Mouse (Mus musculus) liver, embryonic 14.5 days (tissue): ENCODE data around the gene Pcp4. TPM values are rescaled to one million over a fixed set of nuclear protein-coding genes. Genes with fewer than 3 reads are reported as not detected.
A peak's percentile ranks its signal among the peaks of the same experiment; 100 is the strongest.

Experiments used
- ATAC-seq: fragments of 200-750 bp; cut with Nextera tagmentation; 2 replicates; pipeline ENCODE4 v1.8.0; 2017; ENCODE audit warnings: moderate number of reproducible peaks, mild to moderate bottlenecking, moderate library complexity; ENCODE audit not compliant: insufficient read depth
- DNase-seq, 3 experiments: peaks; one replicate each; pipeline ENCODE4 v3.0.0-alpha.2; 2012 to 2013; ENCODE audit warnings: low read depth in 3 of 3, low spot score in 3 of 3
- H3K27ac ChIP-seq: fragments of 300-500 bp; sonication (generic); 2 replicates; pipeline ENCODE4 v1.5.1; 2014; ENCODE audit warnings: moderate library complexity, mild to moderate bottlenecking, control low read depth, inconsistent platforms
- H3K27me3 ChIP-seq: fragments of 300-500 bp; sonication (generic); 2 replicates; pipeline ENCODE4 v1.6.1; 2014; ENCODE audit warnings: mild to moderate bottlenecking, low read length, moderate library complexity; ENCODE audit not compliant: control insufficient read depth, insufficient read depth
- H3K36me3 ChIP-seq: fragments of 300-500 bp; sonication (generic); replicated peaks from 2 replicates; pipeline ENCODE4 v1.6.1; 2014; ENCODE audit warnings: low read depth; ENCODE audit not compliant: control insufficient read depth, insufficient read depth
- H3K4me1 ChIP-seq, 2 experiments: fragments of 200-500 bp in 1 of 2; fragments of 300-500 bp in 1 of 2; sonication (generic) in 1 of 2; replicated peaks; 2 replicates each; pipeline ENCODE4 v1.6.1; 2012 to 2014; ENCODE audit warnings: antibody characterized with exemption in 1 of 2, inconsistent platforms in 1 of 2, low read length in 1 of 2; ENCODE audit not compliant: control insufficient read depth in 2 of 2, insufficient read depth in 2 of 2
- H3K4me2 ChIP-seq: fragments of 300-500 bp; sonication (generic); 2 replicates; pipeline ENCODE4 v1.6.1; 2014; ENCODE audit warnings: low read depth, mild to moderate bottlenecking, control low read depth, moderate library complexity
- H3K4me3 ChIP-seq, 2 experiments: fragments of 200-500 bp in 1 of 2; fragments of 300-500 bp in 1 of 2; sonication (generic) in 1 of 2; 2 replicates each; pipeline ENCODE4 v1.5.1; 2012 to 2014; ENCODE audit warnings: low read depth in 2 of 2, low read length in 2 of 2, mild to moderate bottlenecking in 2 of 2, control low read depth in 1 of 2, inconsistent platforms in 1 of 2, moderate library complexity in 1 of 2; ENCODE audit not compliant: insufficient read depth in 1 of 2
- H3K9ac ChIP-seq: fragments of 300-500 bp; sonication (generic); replicated peaks from 2 replicates; pipeline ENCODE4 v1.6.1; 2014; ENCODE audit warnings: mild to moderate bottlenecking, control low read depth, moderate library complexity
- H3K9me3 ChIP-seq: fragments of 300-500 bp; sonication (generic); 2 replicates; pipeline ENCODE4 v1.6.1; 2016; ENCODE audit warnings: low read length, mixed read lengths; ENCODE audit not compliant: control insufficient read depth
- CTCF ChIP-seq: IDR thresholded peaks from 2 replicates; pipeline ENCODE4 v1.5.1; 2016; ENCODE audit warnings: antibody characterized with exemption, low read depth, control low read depth
- EP300 ChIP-seq: IDR thresholded peaks from 2 replicates; pipeline ENCODE4 v1.6.1; 2016; ENCODE audit warnings: antibody characterized with exemption, low read depth
- whole genome bisulfite sequencing: fragments of 180-500 bp; shearing (Covaris S2); extraction: QIAGEN DNeasy Blood & Tissue Kit; methylation state at CpG from one replicate; pipeline ENCODE4 v1.1.7; 2014; ENCODE audit not compliant: insufficient replicate concordance; 5-methylcytosine and 5-hydroxymethylcytosine counted together
- polyA plus RNA-seq, 2 experiments: library from polyadenylated mRNA; depleted of rRNA in 1 of 2; stranded (reverse) in 1 of 2; unstranded in 1 of 2; fragments of >200 nt; fragmentation: Nextera tagmentation in 1 of 2; extraction: Ambion mirVana in 1 of 2; gene quantifications; 2 replicates each; pipeline versions ENCODE4 v1.2.1 to v1.2.3; 2012 to 2014

The Pcp4 gene
- polyA plus RNA-seq, 2 experiments = 0.18 TPM; not detected in 1

GRCm38 (mm10) chr16:96468011-96468410 is 605 bp downstream of the Pcp4 start:
- ATAC-seq = no peak
- WGBS = 54% methylated on average over 4 of the region's 4 CpGs
- H3K36me3 ChIP-seq = no peaks in the 10 kb centered on the region
- no peak overlapping the region for H3K4me3 ChIP-seq
- H3K4me1 ChIP-seq = no peaks in the 10 kb centered on the region
- no peak for TF ChIP-seq EP300
- no peak for TF ChIP-seq CTCF
- no peaks in the 10 kb centered on the region for H3K9me3 ChIP-seq
- no peak overlapping the region for H3K4me2 ChIP-seq
- H3K9ac ChIP-seq = no peak overlapping the region
- H3K27me3 ChIP-seq = no peaks in the 10 kb centered on the region
- DNase-seq = no peak
- no peak overlapping the region for H3K27ac ChIP-seq

- DNase-seq (no peak), ATAC-seq (no peak)
- H3K4me3 ChIP-seq = no peak overlapping the region
- no peak overlapping the region for H3K4me2 ChIP-seq
- H3K9me3 ChIP-seq = no peaks in the 10 kb centered on the region
- no peaks in the 10 kb centered on the region for H3K27me3 ChIP-seq
- H3K4me1 ChIP-seq = no peaks in the 10 kb centered on the region
- H3K27ac ChIP-seq = no peak overlapping the region
- no peak overlapping the region for H3K9ac ChIP-seq
- WGBS = 56% methylated on average over 4 of the region's 4 CpGs
- no peak for TF ChIP-seq EP300
- no peak for TF ChIP-seq CTCF
- no peaks in the 10 kb centered on the region for H3K36me3 ChIP-seq
Measured at GRCm38 (mm10) chr16:96468698-96469097, 1.3 kb downstream of the Pcp4 start.

DNA sequence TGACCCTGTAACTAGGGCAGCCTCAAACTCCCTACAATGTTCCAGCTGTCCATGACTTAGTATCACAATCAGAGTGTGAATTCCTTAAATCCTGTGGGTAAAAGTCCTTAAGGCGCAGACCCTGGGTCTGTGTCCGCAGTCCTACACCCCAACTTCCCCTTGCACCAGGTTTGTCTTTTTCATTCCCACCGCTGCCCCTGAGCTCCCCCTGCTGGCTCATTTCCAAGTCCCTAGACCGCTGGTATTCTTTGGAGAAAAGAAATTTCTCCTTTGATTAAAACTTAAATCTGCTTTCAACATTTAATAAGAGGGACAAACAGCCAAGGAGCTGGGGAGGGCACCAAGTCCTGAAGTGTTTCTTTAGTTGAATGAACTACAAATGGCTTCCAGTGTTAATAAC is 2.2 kb downstream of the Pcp4 start:
- H3K4me3 ChIP-seq = no peak overlapping the region
- no peak for ATAC-seq
- no peak overlapping the region for H3K4me2 ChIP-seq
- H3K27me3 ChIP-seq = no peaks in the 10 kb centered on the region
- no peak overlapping the region for H3K27ac ChIP-seq
- no peaks in the 10 kb centered on the region for H3K36me3 ChIP-seq
- H3K9me3 ChIP-seq = no peaks in the 10 kb centered on the region
- WGBS = 13% methylated on average over 4 of the region's 4 CpGs
- H3K9ac ChIP-seq = no peak overlapping the region
- H3K4me1 ChIP-seq = no peaks in the 10 kb centered on the region
- no peak for TF ChIP-seq EP300
- TF ChIP-seq CTCF = peak; percentile 51
- DNase-seq = no peak

DNA sequence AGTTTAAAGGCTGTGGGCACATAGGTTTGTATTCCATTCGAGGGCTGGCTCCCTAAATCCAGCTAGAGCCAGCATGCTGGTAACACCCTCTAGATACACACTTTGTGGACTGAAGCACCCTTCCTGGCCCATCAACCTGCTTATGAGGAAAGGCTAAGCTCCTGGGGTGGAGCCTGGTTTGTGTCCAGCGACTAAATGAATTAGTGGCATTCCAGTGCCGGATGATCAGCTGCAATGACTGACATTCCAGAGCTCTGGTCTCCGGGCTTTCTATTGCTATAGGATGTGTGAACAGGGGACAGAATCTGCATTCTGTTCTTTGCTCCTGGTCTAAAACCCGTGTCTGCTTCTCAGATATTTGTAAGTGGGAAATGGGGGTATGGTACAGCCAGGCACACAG is 5.0 kb downstream of the Pcp4 start:
- Histone ChIP-seq H3K27ac (no peak overlapping the region), H3K4me3 (no peak overlapping the region), H3K9me3 (no peaks in the 10 kb centered on the region), H3K27me3 (no peaks in the 10 kb centered on the region), H3K9ac (no peak overlapping the region), H3K4me2 (no peak overlapping the region), H3K4me1 (no peaks in the 10 kb centered on the region), H3K36me3 (no peaks in the 10 kb centered on the region)
- ATAC-seq (no peak), DNase-seq (no peak)
- TF ChIP-seq CTCF = no peak
- TF ChIP-seq EP300 = no peak
- 44% methylated on average over 5 of the region's 5 CpGs for WGBS

GRCm38 (mm10) chr16:96472816-96473215 is 5.4 kb downstream of the Pcp4 start:
- DNase-seq = no peak
- no peak overlapping the region for H3K4me2 ChIP-seq
- no peak for ATAC-seq

GRCm38 (mm10) chr16:96474185-96474584 is 6.8 kb downstream of the Pcp4 start:
- ATAC-seq = no peak
- Histone ChIP-seq H3K27me3 (no peaks in the 10 kb centered on the region), H3K4me1 (no peaks in the 10 kb centered on the region), H3K4me3 (no peak overlapping the region), H3K36me3 (no peaks in the 10 kb centered on the region), H3K9me3 (no peaks in the 10 kb centered on the region), H3K9ac (no peak overlapping the region), H3K4me2 (no peak overlapping the region), H3K27ac (no peak overlapping the region)
- TF ChIP-seq EP300 (no peak), CTCF (no peak)
- DNase-seq = no peak
- 38% methylated on average over 3 of the region's 3 CpGs for WGBS

More at GRCm38 (mm10) chr16:96472816-96473215, 5.4 kb downstream of the Pcp4 start:
- H3K9ac ChIP-seq = no peak overlapping the region
- no peaks in the 10 kb centered on the region for H3K4me1 ChIP-seq
- no peaks in the 10 kb centered on the region for H3K9me3 ChIP-seq
- no peak overlapping the region for H3K4me3 ChIP-seq
- 46% methylated on average over 7 of the region's 7 CpGs for WGBS
- TF ChIP-seq EP300 (no peak), CTCF (no peak)
- no peak overlapping the region for H3K27ac ChIP-seq
- H3K36me3 ChIP-seq = no peaks in the 10 kb centered on the region
- no peaks in the 10 kb centered on the region for H3K27me3 ChIP-seq
